Mouse (Mus musculus) mature B cell (primary cell): ENCODE measurements around the gene Slc12a3.

Experiments used
- in situ Hi-C: fragments of 300-500 bp; cut with MboI; formaldehyde crosslinking; loops from 2 replicates; pipeline ENCODE4 v1.14.3; 2019

The Slc12a3 gene

DNA sequence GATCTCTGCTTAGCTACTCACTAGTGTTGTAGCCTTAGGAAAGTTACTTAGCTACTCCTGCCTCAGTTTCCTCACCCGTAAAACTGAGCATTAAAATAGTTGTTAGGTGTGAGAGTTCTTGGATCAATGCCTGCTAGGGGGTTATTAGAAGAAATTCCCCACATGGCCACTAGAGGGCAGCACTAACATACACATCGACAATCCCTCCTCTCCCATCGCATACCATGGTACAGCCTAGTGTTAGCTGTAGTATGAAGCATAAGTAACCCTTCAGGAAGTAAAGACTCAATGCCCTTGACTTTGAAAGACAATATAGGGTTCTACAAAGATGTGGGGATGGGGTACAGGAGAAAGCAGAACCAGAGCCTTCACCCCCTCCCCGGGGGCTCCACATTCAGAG, 1.7 kb downstream of the Slc12a3 start:
- in situ Hi-C loops = loop anchor here (5.0 kb wide), 1 partner anchor 162 kb away; no protein-coding TSS in a partner anchor

DNA sequence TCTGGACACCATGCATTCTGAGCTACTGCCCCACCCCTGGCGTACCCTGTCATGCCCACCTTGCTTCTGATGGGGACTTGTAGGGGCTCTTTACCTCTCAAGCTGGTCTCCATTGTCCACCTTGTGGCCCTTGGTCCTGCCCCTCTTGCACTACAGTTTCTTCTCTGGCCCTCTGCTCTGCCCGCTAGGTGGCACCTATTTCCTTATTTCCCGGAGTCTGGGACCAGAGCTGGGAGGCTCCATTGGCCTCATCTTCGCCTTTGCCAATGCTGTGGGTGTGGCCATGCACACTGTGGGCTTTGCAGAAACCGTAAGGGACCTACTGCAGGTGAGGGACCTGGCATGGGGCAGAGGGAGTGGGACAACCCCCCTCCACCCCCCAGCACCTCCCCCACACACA, 4.3 kb downstream of the Slc12a3 start:
- in situ Hi-C loops = loop anchor here (5.0 kb wide), 1 partner anchor 159 kb away; no protein-coding TSS in a partner anchor

- in situ Hi-C loops = no loop called here
These were observed 8.6 kb downstream of the Slc12a3 start for GRCm38 (mm10) chr8:94337559-94337958.

GRCm38 (mm10) chr8:94340796-94341195, 11.8 kb downstream of the Slc12a3 start:
- in situ Hi-C loops = no loop called here

GRCm38 (mm10) chr8:94342691-94343090, 13.7 kb downstream of the Slc12a3 start:
- in situ Hi-C loops = no loop called here

DNA sequence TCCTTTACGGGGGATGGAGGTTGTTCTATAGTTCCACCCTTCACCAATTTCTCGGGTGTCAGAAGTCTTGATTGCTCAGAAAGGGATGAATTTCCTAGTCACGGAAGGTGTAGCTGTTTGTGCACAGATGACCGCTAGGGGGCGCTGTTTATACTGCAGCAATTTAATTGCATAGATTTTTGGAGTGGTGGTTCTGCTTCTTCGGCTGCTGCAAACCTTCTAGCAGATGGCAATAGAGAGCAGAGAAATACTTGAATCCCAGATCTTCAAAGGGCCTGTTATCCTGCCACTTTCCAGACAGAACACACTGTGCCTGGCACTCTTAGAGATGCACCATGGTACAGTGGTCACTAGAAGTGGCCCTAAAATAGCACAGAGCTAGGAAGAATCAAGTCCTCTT, 14.3 kb downstream of the Slc12a3 start:
- in situ Hi-C loops = no loop called here

GRCm38 (mm10) chr8:94343778-94344320, 14.8 kb downstream of the Slc12a3 start:
- in situ Hi-C loops = no loop called here

DNA sequence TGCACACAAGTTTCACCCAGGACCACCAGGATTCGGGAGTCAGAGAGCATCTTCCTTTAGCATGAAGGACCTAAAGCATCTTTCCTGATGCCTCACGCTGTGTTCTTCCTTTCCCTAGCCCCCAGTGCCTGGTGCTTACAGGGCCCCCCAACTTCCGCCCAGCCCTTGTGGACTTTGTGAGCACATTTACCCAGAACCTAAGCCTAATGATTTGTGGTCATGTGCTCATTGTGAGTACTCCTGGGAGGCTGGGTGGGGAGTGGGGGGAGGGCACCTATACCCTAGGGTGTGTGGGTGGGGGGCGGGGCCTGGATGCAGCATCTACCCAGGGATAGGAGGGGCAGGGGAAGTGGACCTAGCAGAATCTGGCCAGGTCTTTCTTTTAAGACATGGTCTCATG, 16.7 kb downstream of the Slc12a3 start:
- in situ Hi-C loops = loop anchor here (5.0 kb wide), 1 partner anchor 37 kb away; no protein-coding TSS in a partner anchor

DNA sequence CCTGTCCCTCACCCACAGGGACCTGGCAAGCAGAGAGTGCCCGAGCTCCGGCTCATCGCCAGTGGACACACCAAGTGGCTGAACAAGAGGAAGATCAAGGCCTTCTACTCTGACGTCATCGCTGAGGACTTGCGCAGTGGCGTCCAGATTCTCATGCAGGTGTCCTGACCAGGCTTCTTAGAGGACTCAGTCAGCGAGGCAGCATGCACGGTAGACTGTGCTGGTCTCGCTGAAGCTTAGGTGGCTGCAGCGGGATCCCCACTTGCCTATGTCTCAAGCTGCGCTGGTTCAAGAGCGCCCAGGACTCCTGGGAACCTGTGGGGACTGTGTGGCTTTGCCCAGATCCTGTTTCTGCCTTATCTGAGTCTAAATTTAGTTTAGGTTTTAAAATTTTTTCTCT, 17.3 kb downstream of the Slc12a3 start:
- in situ Hi-C loops = loop anchor here (5.0 kb wide), 1 partner anchor 36 kb away; no protein-coding TSS in a partner anchor

- in situ Hi-C loops = loop anchor here (5.0 kb wide), 1 partner anchor 34 kb away; no protein-coding TSS in a partner anchor
These were observed 19.4 kb downstream of the Slc12a3 start for GRCm38 (mm10) chr8:94348425-94348824.

GRCm38 (mm10) chr8:94354069-94354531, 25.1 kb downstream of the Slc12a3 start:
- in situ Hi-C loops = no loop called here

DNA sequence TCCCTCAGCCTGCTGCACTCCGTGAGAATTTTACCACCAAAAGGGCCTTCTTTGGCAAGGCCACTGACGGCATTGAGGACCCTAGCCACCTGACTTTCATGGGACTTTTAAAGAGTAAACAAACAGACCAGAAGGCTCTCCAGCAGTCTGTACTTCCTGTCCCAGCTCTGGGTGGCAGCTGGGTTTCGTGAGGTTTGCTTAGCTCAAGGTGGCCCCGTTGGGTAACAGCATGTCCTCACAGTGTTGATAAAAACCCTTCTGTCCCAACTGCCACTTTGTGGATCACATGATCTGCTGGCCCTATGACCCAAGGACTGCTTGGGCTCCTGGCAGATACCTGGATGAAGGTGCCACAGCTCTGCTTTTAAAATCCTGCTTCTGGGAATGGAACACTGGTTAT, 25.6 kb downstream of the Slc12a3 start:
- in situ Hi-C loops = no loop called here

DNA sequence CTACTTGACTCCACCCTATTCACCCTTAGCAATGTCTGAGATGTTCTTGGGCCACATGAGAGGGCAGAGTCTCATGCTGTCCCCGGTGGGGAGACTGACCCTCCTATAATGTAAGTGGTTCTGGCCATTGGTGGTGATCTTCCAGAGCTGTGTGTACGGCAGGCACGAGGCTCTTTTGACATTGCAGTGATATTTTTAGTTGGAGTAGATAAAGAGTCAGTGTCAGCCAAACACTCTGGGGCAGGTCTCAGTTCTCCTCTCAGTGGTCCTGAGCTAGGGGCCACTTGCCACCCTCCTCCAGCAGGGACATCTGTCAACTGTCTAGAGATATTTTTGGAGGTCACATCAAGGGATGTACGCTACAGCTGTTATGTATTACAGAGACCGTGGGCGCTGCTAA, 28.2 kb downstream of the Slc12a3 start:
- in situ Hi-C loops = no loop called here

- in situ Hi-C loops = no loop called here
These were observed 29.5 kb downstream of the Slc12a3 start for GRCm38 (mm10) chr8:94358541-94358940.

GRCm38 (mm10) chr8:94361774-94362431, 32.9 kb downstream of the Slc12a3 start:
- in situ Hi-C loops = no loop called here

GRCm38 (mm10) chr8:94362607-94363239, 33.7 kb downstream of the Slc12a3 start:
- in situ Hi-C loops = no loop called here

GRCm38 (mm10) chr8:94363288-94363688, 34.3 kb downstream of the Slc12a3 start:
- in situ Hi-C loops = no loop called here

DNA sequence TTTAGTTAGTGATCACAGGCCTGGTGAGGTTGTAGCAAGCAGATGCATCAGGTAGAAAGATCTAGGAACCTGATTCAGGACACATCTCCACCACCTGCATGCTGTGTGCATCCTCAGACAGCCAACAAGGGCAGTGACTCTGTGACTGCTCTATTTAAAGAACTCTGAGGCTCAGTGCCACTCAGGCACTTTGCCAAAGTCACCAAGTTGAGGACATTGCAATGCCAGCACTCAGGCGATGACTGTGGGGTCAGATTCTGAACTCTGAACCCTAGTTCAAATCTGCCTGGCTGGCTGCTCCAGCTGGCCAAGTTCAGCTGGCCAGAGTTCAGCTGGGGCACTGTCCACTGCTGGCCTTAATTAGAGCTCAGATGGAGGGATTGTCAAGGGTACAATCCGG, 34.9 kb downstream of the Slc12a3 start:
- in situ Hi-C loops = no loop called here

DNA sequence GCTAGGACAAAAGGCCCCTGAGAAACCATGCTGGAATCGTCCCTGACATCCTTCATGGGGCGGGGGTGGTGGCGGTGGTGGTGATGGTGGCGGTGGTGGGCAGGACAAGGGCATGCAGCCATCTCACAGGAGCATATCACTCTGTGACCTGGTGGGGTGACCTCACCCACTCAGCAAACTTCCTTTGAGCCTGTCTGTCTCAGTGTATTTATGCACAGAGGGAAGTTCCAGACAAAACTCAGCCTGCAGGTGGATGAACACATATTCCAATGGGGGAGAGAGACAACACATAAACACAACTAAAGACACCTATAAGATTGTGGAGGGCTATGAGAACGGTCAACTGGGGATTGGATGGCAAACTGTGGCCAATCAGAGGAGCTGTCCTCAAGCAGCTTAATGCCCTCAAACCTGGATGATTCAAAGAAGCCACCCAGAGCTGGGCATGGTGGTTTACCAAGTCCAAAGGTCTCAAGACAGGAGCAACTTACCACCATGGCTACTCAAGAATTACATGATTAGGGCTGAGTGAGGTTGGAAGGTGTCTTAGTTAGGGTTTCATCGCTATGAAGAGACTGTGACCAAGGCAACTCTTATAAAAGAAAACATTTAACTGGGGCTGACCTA, 35.8 kb downstream of the Slc12a3 start:
- in situ Hi-C loops = no loop called here

GRCm38 (mm10) chr8:94365410-94365981, 36.5 kb downstream of the Slc12a3 start:
- in situ Hi-C loops = no loop called here

GRCm38 (mm10) chr8:94370839-94371238, 41.8 kb downstream of the Slc12a3 start:
- in situ Hi-C loops = no loop called here

DNA sequence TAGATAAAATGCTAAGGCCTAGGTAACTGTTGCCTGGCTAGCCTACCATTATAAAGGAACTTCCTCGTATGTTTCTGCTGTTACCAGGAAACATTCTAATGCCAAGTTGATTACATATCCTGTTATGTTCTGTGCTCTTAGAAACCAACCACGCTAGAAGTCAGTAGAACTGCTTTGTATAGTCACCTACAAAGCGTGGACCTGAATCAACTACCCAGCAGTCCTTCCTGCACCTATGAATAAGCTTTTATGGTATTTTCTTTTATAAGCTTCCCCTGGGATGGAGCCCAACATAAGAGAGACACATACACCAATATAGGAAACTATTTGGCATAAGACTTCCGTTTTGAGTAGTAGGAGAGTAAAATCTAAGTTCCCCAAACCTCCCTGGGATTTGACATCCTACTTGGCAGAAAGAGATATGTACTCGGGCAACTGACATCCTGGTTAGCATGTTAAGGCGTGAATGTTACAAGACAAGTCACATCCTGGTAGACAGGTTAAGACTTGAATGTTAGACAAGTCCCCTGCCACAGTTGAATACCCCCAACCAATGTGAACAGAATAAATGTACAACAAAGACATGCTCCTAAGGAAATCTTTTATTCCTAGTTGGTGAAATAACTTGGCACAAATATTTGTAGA, 44.1 kb downstream of the Slc12a3 start:
- in situ Hi-C loops = no loop called here
